Mouse (Mus musculus) cerebellum, postnatal 10 days (tissue): Measurements from ENCODE around the gene Gm6460.
"Not testable (repeated sequence)": the region's sequence is repeated elsewhere in the genome, so short reads cannot be mapped to it uniquely, and the experiment has no call there.

Experiments
- DNase-seq, 2 experiments: peaks; one replicate each; pipeline ENCODE4 v3.0.0; 2021; ENCODE audit warnings: mixed read lengths in 2 of 2

The Gm6460 gene

GRCm38 (mm10) chr5:11594613-11595012 is at the start of gene Gm6460:
Gm6460 (plus strand) TSS chr5:11594913.
- not testable (repeated sequence) for DNase-seq
